Mouse (Mus musculus) erythroid progenitor cell, adult 5-6 weeks (primary cell): ENCODE measurements around the gene Gm4027. TPM values are rescaled to one million over a fixed set of nuclear protein-coding genes. Genes with fewer than 3 reads are reported as not detected.
"Not testable (repeated sequence)": the region's sequence is repeated elsewhere in the genome, so short reads cannot be mapped to it uniquely, and the experiment has no call there.

Experiments used
- ATAC-seq: replicated peaks from 2 replicates; pipeline ENCODE4 v1.8.0; 2016; ENCODE audit warnings: moderate number of reproducible peaks, mild to moderate bottlenecking, moderate TSS enrichment, inconsistent platforms; ENCODE audit not compliant: poor library complexity, low FRiP score, severe bottlenecking
- total RNA-seq, 2 experiments: library from RNA; stranded (forward) in 1 of 2; stranded (reverse) in 1 of 2; fragments of 150-400 nt in 1 of 2; fragments of 186-747, 209-891 nt in 1 of 2; gene quantifications; 2 replicates each; pipeline versions ENCODE4 v1.2.3 to v1.2.4; 2015 to 2017; ENCODE audit warnings: low replicate concordance in 2 of 2

Gm4027 gene
- not detected in 2 replicates for total RNA-seq (2015; ENCODE audit: low replicate concordance)
- not detected in 2 replicates for total RNA-seq (2017; ENCODE audit: low replicate concordance)

GRCm38 (mm10) chr12:87618569-87618968 is at the start of gene Gm4027:
Gm4027 (plus strand) TSS chr12:87618869.
- ATAC-seq = not testable (repeated sequence)

- not testable (repeated sequence) for ATAC-seq
These were observed 17.3 kb upstream of the Gm4027 start for GRCm38 (mm10) chr12:87601388-87601787.

- not testable (repeated sequence) for ATAC-seq
These were observed 16.3 kb upstream of the Gm4027 start, which contains the start of gene Oog1 for GRCm38 (mm10) chr12:87602388-87602787. Oog1 (plus strand) TSS chr12:87602688.

GRCm38 (mm10) chr12:87644520-87644919 is 25.9 kb downstream of the Gm4027 start, which contains the start of gene Gm16381:
Gm16381 (minus strand) TSS chr12:87644620.
- not testable (repeated sequence) for ATAC-seq

- not testable (repeated sequence) for ATAC-seq
These were observed 34.4 kb downstream of the Gm4027 start for GRCm38 (mm10) chr12:87652916-87653703.

Other genes starting within 250 kb of the Gm4027 start
- 33.9 and 45.7 TPM in 2 replicates for gene Sptlc2, start 230.5 kb upstream of the Gm4027 start, total RNA-seq (2015; ENCODE audit: low replicate concordance)
- gene Sptlc2, start 230.5 kb upstream of the Gm4027 start, total RNA-seq (2017; ENCODE audit: low replicate concordance) = 20.4 and 40.2 TPM in 2 replicates
- 16.3 and 35.7 TPM in 2 replicates for gene Slirp, start 175.0 kb upstream of the Gm4027 start, total RNA-seq (2015; ENCODE audit: low replicate concordance)
- 3.3 and 34.5 TPM in 2 replicates for gene Slirp, start 175.0 kb upstream of the Gm4027 start, total RNA-seq (2017; ENCODE audit: low replicate concordance)
- 7.2 and 20.5 TPM in 2 replicates for gene Alkbh1, start 174.9 kb upstream of the Gm4027 start, total RNA-seq (2015; ENCODE audit: low replicate concordance)
- 18.0 and 19.9 TPM in 2 replicates for gene Alkbh1, start 174.9 kb upstream of the Gm4027 start, total RNA-seq (2017; ENCODE audit: low replicate concordance)
- 15.9 and 34.6 TPM in 2 replicates for gene Snw1, start 146.6 kb upstream of the Gm4027 start, total RNA-seq (2015; ENCODE audit: low replicate concordance)
- gene Snw1, start 146.6 kb upstream of the Gm4027 start, total RNA-seq (2017; ENCODE audit: low replicate concordance) = 47.5 and 55.0 TPM in 2 replicates
- gene Gm5788, start 124.1 kb upstream of the Gm4027 start, total RNA-seq (2015; ENCODE audit: low replicate concordance) = not detected in 2 replicates
- gene Gm5788, start 124.1 kb upstream of the Gm4027 start, total RNA-seq (2017; ENCODE audit: low replicate concordance) = not detected in 2 replicates
- not detected in 2 replicates for gene Gm8300, start 104.6 kb upstream of the Gm4027 start, total RNA-seq (2015; ENCODE audit: low replicate concordance)
- gene Gm8300, start 104.6 kb upstream of the Gm4027 start, total RNA-seq (2017; ENCODE audit: low replicate concordance) = not detected in 2 replicates
- not detected in 2 replicates for gene Oog1, start 16.2 kb upstream of the Gm4027 start, total RNA-seq (2015; ENCODE audit: low replicate concordance)
- gene Oog1, start 16.2 kb upstream of the Gm4027 start, total RNA-seq (2017; ENCODE audit: low replicate concordance) = not detected in 2 replicates
- gene Gm16381, start 25.8 kb downstream of the Gm4027 start, total RNA-seq (2015; ENCODE audit: low replicate concordance) = not detected in 2 replicates
- not detected in 2 replicates for gene Gm16381, start 25.8 kb downstream of the Gm4027 start, total RNA-seq (2017; ENCODE audit: low replicate concordance)
- not detected in 2 replicates for gene Gm21319, start 156.9 kb downstream of the Gm4027 start, total RNA-seq (2015; ENCODE audit: low replicate concordance)
- gene Gm21319, start 156.9 kb downstream of the Gm4027 start, total RNA-seq (2017; ENCODE audit: low replicate concordance) = not detected in 2 replicates
- gene Gm21936, start 176.6 kb downstream of the Gm4027 start, total RNA-seq (2015; ENCODE audit: low replicate concordance) = not detected in 2 replicates
- not detected in 2 replicates for gene Gm21936, start 176.6 kb downstream of the Gm4027 start, total RNA-seq (2017; ENCODE audit: low replicate concordance)
- gene BB287469, start 197.7 kb downstream of the Gm4027 start, total RNA-seq (2015; ENCODE audit: low replicate concordance) = not detected in 2 replicates
- not detected in 2 replicates for gene BB287469, start 197.7 kb downstream of the Gm4027 start, total RNA-seq (2017; ENCODE audit: low replicate concordance)
- not detected in 2 replicates for gene Gm2001, start 223.5 kb downstream of the Gm4027 start, total RNA-seq (2015; ENCODE audit: low replicate concordance)
- not detected in 2 replicates for gene Gm2001, start 223.5 kb downstream of the Gm4027 start, total RNA-seq (2017; ENCODE audit: low replicate concordance)